In genomic region chr13:83120343-83120742, GRCm38 (mm10) we compare ENCODE assay signal across 17 mouse cellular contexts.
DNase-seq lines count a peak whose midpoint lies in the region; ATAC-seq and TF ChIP-seq lines count a peak whose summit lies in the region.
"Had no signal": no experiment of that assay in that cellular context is flagged by ENCODE, and none has a peak within 500 bp of the region (broad histone marks: within the 10 kb centered on the region; RNA-seq: fewer than 3 reads in every experiment).

No protein-coding gene starts in this region.

- no peak overlapping the region for H3K4me2 ChIP-seq in embryonic facial prominence, embryonic 14.5 days (ENCODE audit: low read depth, low read length)
- no peak overlapping the region for H3K4me2 ChIP-seq in limb, embryonic 14.5 days (replicated peaks; ENCODE audit: low read depth, low read length, severe bottlenecking)
- no peak overlapping the region for H3K4me2 ChIP-seq in hindbrain, postnatal 0 days (ENCODE audit: low read depth, low read length)
- H3K4me2 ChIP-seq: forebrain, embryonic 15.5 days; limb, embryonic 13.5 days; neural tube, embryonic 12.5 days had no signal

- DNase-seq in embryonic facial prominence, embryonic 14.5 days (ENCODE audit: low spot score): peak; percentile 33
- no peak for DNase-seq in embryonic facial prominence, embryonic 10.5 days (ENCODE audit: low spot score)
- DNase-seq in limb, embryonic 14.5 days (ENCODE audit: low spot score): peak; percentile 11
- DNase-seq in limb, embryonic 10.5 days (ENCODE audit: low spot score): no peak
- DNase-seq in MEL (ENCODE audit: low read depth, low spot score): peak; percentile 28
- peak; percentile 39 for DNase-seq in hindbrain, postnatal 0 days (ENCODE audit: low spot score)
- DNase-seq in cerebellum, adult 11-12 months: no peak
- DNase-seq: cerebellum, adult 9-11 months; kidney, adult 11 months; lung, postnatal 10 days; thymus, postnatal 14 days had no signal

- TF ChIP-seq CTCF in MEL (IDR thresholded peaks at IDR 0.05 in 2 of 3, conservative IDR thresholded peaks at IDR 0.05 in 1 of 3; ENCODE audit: control insufficient read depth in 1 of 3, insufficient read depth in 1 of 3, low read depth in 2 of 3, low read length in 3 of 3, poor library complexity in 1 of 3, severe bottlenecking in 1 of 3): no peak
- TF ChIP-seq CTCF in hindbrain, postnatal 0 days (IDR thresholded peaks at IDR 0.05; ENCODE audit: low read depth): no peak

- H3K27me3 ChIP-seq in embryonic facial prominence, embryonic 14.5 days (replicated peaks; ENCODE audit: control insufficient read depth, insufficient read depth, low read length): no peaks in the 10 kb centered on the region
- no peaks in the 10 kb centered on the region for H3K27me3 ChIP-seq in embryonic facial prominence, embryonic 10.5 days (replicated peaks; ENCODE audit: low read depth, poor library complexity, severe bottlenecking)
- H3K27me3 ChIP-seq in limb, embryonic 14.5 days (ENCODE audit: control insufficient read depth, insufficient read depth, low read length): no peaks in the 10 kb centered on the region
- no peaks in the 10 kb centered on the region for H3K27me3 ChIP-seq in limb, embryonic 10.5 days (ENCODE audit: low read depth, poor library complexity, severe bottlenecking)
- no peaks in the 10 kb centered on the region for H3K27me3 ChIP-seq in MEL (ENCODE audit: control insufficient read depth in 1 of 2, insufficient read depth in 2 of 2, low read length in 2 of 2)
- H3K27me3 ChIP-seq in hindbrain, postnatal 0 days (ENCODE audit: insufficient read depth, low read length): no peaks in the 10 kb centered on the region
- H3K27me3 ChIP-seq: forebrain, embryonic 15.5 days; limb, embryonic 13.5 days; neural tube, embryonic 12.5 days had no signal

- ATAC-seq in embryonic facial prominence, embryonic 14.5 days (ENCODE audit: low read depth): no peak
- no peak for ATAC-seq in limb, embryonic 14.5 days (ENCODE audit: low FRiP score, low read depth)
- peak; percentile 67; the same call in 1 of the 2 replicates for ATAC-seq in hindbrain, postnatal 0 days
- ATAC-seq: forebrain, embryonic 15.5 days had no signal

- no peak overlapping the region for H3K4me3 ChIP-seq in embryonic facial prominence, embryonic 14.5 days (ENCODE audit: low read depth, low read length)
- H3K4me3 ChIP-seq in embryonic facial prominence, embryonic 10.5 days: no peak overlapping the region
- H3K4me3 ChIP-seq in limb, embryonic 14.5 days (replicated peaks; ENCODE audit: low read length): no peak overlapping the region
- no peak overlapping the region for H3K4me3 ChIP-seq in limb, embryonic 10.5 days
- H3K4me3 ChIP-seq in MEL (ENCODE audit: control insufficient read depth in 1 of 2, insufficient read depth in 1 of 2, low read depth in 2 of 2, low read length in 2 of 2): no peak overlapping the region
- no peak overlapping the region for H3K4me3 ChIP-seq in hindbrain, postnatal 0 days (ENCODE audit: low read length)
- H3K4me3 ChIP-seq: erythroblast, embryonic 14.5 days; forebrain, embryonic 15.5 days; heart, embryonic 10.5 days; limb, embryonic 13.5 days; neural tube, embryonic 12.5 days had no signal

- no peak overlapping the region for H3K27ac ChIP-seq in embryonic facial prominence, embryonic 14.5 days (replicated peaks; ENCODE audit: low read depth, low read length)
- no peak overlapping the region for H3K27ac ChIP-seq in embryonic facial prominence, embryonic 10.5 days (replicated peaks)
- no peak overlapping the region for H3K27ac ChIP-seq in limb, embryonic 14.5 days (replicated peaks; ENCODE audit: low read depth, low read length)
- no peak overlapping the region for H3K27ac ChIP-seq in limb, embryonic 10.5 days
- no peak overlapping the region for H3K27ac ChIP-seq in MEL (ENCODE audit: control insufficient read depth, low read depth, low read length)
- H3K27ac ChIP-seq in hindbrain, postnatal 0 days: no peak overlapping the region
- H3K27ac ChIP-seq: forebrain, embryonic 15.5 days; heart, embryonic 10.5 days; limb, embryonic 13.5 days; liver, embryonic 14.5 days; neural tube, embryonic 12.5 days had no signal

- TF ChIP-seq EP300 in MEL (IDR thresholded peaks at IDR 0.05; ENCODE audit: low read depth in 1 of 2, low read length in 2 of 2): no peak

- 59% methylated on average over 4 of the region's 4 CpGs for WGBS in embryonic facial prominence, embryonic 14.5 days
- 86% methylated on average over 4 of the region's 4 CpGs for WGBS in embryonic facial prominence, embryonic 10.5 days
- WGBS in limb, embryonic 14.5 days: 79% methylated on average over 4 of the region's 4 CpGs
- WGBS in limb, embryonic 10.5 days: 92% methylated on average over 4 of the region's 4 CpGs
- 30% methylated on average over 4 of the region's 4 CpGs for WGBS in hindbrain, postnatal 0 days

- no peak for TF ChIP-seq RAD21 in MEL (IDR thresholded peaks at IDR 0.05; ENCODE audit: low read depth, low read length)

- H3K4me1 ChIP-seq in embryonic facial prominence, embryonic 14.5 days (ENCODE audit: control insufficient read depth, insufficient read depth, low read length): no peaks in the 10 kb centered on the region
- no peaks in the 10 kb centered on the region for H3K4me1 ChIP-seq in embryonic facial prominence, embryonic 10.5 days
- H3K4me1 ChIP-seq in limb, embryonic 14.5 days (ENCODE audit: control insufficient read depth, insufficient read depth, low read length): 0 out of 2 replicates have a peak, but pooled peaks cover 2% of the 10 kb centered on the region
- H3K4me1 ChIP-seq in limb, embryonic 10.5 days: no peaks in the 10 kb centered on the region
- H3K4me1 ChIP-seq in MEL (ENCODE audit: control insufficient read depth in 1 of 2, insufficient read depth in 2 of 2, low read length in 2 of 2): no peaks in the 10 kb centered on the region
- no peaks in the 10 kb centered on the region for H3K4me1 ChIP-seq in hindbrain, postnatal 0 days (ENCODE audit: insufficient read depth, low read length)
- H3K4me1 ChIP-seq: forebrain, embryonic 15.5 days; heart, embryonic 10.5 days; limb, embryonic 13.5 days; neural tube, embryonic 12.5 days had no signal

- no peaks in the 10 kb centered on the region for H3K9me3 ChIP-seq in embryonic facial prominence, embryonic 14.5 days (ENCODE audit: control insufficient read depth, low read length)
- H3K9me3 ChIP-seq in embryonic facial prominence, embryonic 10.5 days: no peaks in the 10 kb centered on the region
- no peaks in the 10 kb centered on the region for H3K9me3 ChIP-seq in limb, embryonic 14.5 days (ENCODE audit: control insufficient read depth, low read length)
- no peaks in the 10 kb centered on the region for H3K9me3 ChIP-seq in limb, embryonic 10.5 days (replicated peaks)
- no peaks in the 10 kb centered on the region for H3K9me3 ChIP-seq in MEL (replicated peaks; ENCODE audit: insufficient read depth, low read length)
- no peaks in the 10 kb centered on the region for H3K9me3 ChIP-seq in hindbrain, postnatal 0 days (ENCODE audit: low read length)
- H3K9me3 ChIP-seq: forebrain, embryonic 15.5 days; heart, embryonic 10.5 days; limb, embryonic 13.5 days; neural tube, embryonic 12.5 days had no signal

- H3K79me2 ChIP-seq in MEL (ENCODE audit: control insufficient read depth, insufficient read depth, low read length, poor library complexity): no peaks in the 10 kb centered on the region

- TF ChIP-seq POLR2A in limb, embryonic 14.5 days (IDR thresholded peaks at IDR 0.05; ENCODE audit: borderline replicate concordance, extremely low read depth, insufficient read depth, insufficient read length): no peak
- TF ChIP-seq POLR2A in MEL (IDR thresholded peaks at IDR 0.05; ENCODE audit: control insufficient read depth in 1 of 2, insufficient read depth in 1 of 2, low read depth in 1 of 2, low read length in 2 of 2, poor library complexity in 1 of 2): no peak

- H3K36me3 ChIP-seq in embryonic facial prominence, embryonic 14.5 days (ENCODE audit: control insufficient read depth, insufficient read depth, low read length): no peaks in the 10 kb centered on the region
- no peaks in the 10 kb centered on the region for H3K36me3 ChIP-seq in embryonic facial prominence, embryonic 10.5 days (replicated peaks)
- H3K36me3 ChIP-seq in limb, embryonic 14.5 days (ENCODE audit: control insufficient read depth, insufficient read depth, low read length): no peaks in the 10 kb centered on the region
- H3K36me3 ChIP-seq in limb, embryonic 10.5 days: no peaks in the 10 kb centered on the region
- no peaks in the 10 kb centered on the region; a peak in 1 of 4 replicates for H3K36me3 ChIP-seq in MEL (ENCODE audit: control insufficient read depth in 1 of 2, insufficient read depth in 2 of 2, low read length in 2 of 2)
- no peaks in the 10 kb centered on the region for H3K36me3 ChIP-seq in hindbrain, postnatal 0 days (ENCODE audit: insufficient read depth, low read length)
- H3K36me3 ChIP-seq: forebrain, embryonic 15.5 days; heart, embryonic 10.5 days; limb, embryonic 13.5 days; neural tube, embryonic 12.5 days had no signal

- no peak overlapping the region for H3K9ac ChIP-seq in embryonic facial prominence, embryonic 14.5 days (ENCODE audit: low read depth, low read length)
- H3K9ac ChIP-seq in limb, embryonic 14.5 days (ENCODE audit: low read depth, low read length, severe bottlenecking): no peak overlapping the region
- no peak overlapping the region for H3K9ac ChIP-seq in MEL (ENCODE audit: control insufficient read depth, low read depth, low read length, poor library complexity, severe bottlenecking)
- no peak overlapping the region for H3K9ac ChIP-seq in hindbrain, postnatal 0 days (replicated peaks; ENCODE audit: low read length)
- H3K9ac ChIP-seq: forebrain, embryonic 15.5 days; limb, embryonic 13.5 days; liver, embryonic 14.5 days; neural tube, embryonic 12.5 days had no signal

TF ChIP-seq in MEL, 35 proteins besides CTCF, POLR2A, EP300 and RAD21 (continues in another document):
- TF ChIP-seq ZMIZ1 (IDR thresholded peaks at IDR 0.05; ENCODE audit: low read depth, low read length) (no peak), NRF1 (IDR thresholded peaks at IDR 0.05; ENCODE audit: insufficient read depth, low read depth, low read length, poor library complexity, severe bottlenecking) (no peak), E2F4 (IDR thresholded peaks at IDR 0.05; ENCODE audit: borderline replicate concordance, low read depth, low read length) (no peak), TBP (IDR thresholded peaks at IDR 0.05; ENCODE audit: low read depth, low read length) (no peak), BHLHE40 (IDR thresholded peaks at IDR 0.05; ENCODE audit: borderline replicate concordance, low read depth, low read length) (no peak), ETS1 (IDR thresholded peaks at IDR 0.05; ENCODE audit: low read depth, low read length) (no peak), MAX (IDR thresholded peaks at IDR 0.05; ENCODE audit: low read length) (no peak), GABPA (IDR thresholded peaks at IDR 0.05; ENCODE audit: low read depth, low read length) (no peak), MXI1 (IDR thresholded peaks at IDR 0.05; ENCODE audit: low read depth, low read length) (peak; percentile 30; the same call in 1 of the 2 replicates), CHD2 (IDR thresholded peaks at IDR 0.05; ENCODE audit: low read length) (no peak), MEF2A (IDR thresholded peaks at IDR 0.05; ENCODE audit: extremely low read depth, insufficient replicate concordance, low read depth, low read length, poor library complexity, severe bottlenecking) (no peak), POLR2AphosphoS2 (IDR thresholded peaks at IDR 0.05; ENCODE audit: low read length) (no peak)

Comparison
In these comparisons a context has a peak if more than half of its experiments do, and no peak if none do; other contexts are left out.
1. DNase-seq: peak in embryonic facial prominence, embryonic 14.5 days (single experiment), limb, embryonic 14.5 days (single experiment), MEL (single experiment) and hindbrain, postnatal 0 days (single experiment); none in embryonic facial prominence, embryonic 10.5 days (single experiment), limb, embryonic 10.5 days (single experiment) and cerebellum, adult 11-12 months (single experiment).